Mouse (Mus musculus): ENCODE data around the gene Flot1. TPM values are rescaled to one million over a fixed set of nuclear protein-coding genes. Genes with fewer than 3 reads are reported as not detected.
A peak's percentile ranks its signal among the peaks of the same experiment; 100 is the strongest.
"Not testable (repeated sequence)": the region's sequence is repeated elsewhere in the genome, so short reads cannot be mapped to it uniquely, and the experiment has no call there.

Flot1 gene
- polyA plus RNA-seq, 1 experiment from 2014 or later: 59.9 TPM

DNA sequence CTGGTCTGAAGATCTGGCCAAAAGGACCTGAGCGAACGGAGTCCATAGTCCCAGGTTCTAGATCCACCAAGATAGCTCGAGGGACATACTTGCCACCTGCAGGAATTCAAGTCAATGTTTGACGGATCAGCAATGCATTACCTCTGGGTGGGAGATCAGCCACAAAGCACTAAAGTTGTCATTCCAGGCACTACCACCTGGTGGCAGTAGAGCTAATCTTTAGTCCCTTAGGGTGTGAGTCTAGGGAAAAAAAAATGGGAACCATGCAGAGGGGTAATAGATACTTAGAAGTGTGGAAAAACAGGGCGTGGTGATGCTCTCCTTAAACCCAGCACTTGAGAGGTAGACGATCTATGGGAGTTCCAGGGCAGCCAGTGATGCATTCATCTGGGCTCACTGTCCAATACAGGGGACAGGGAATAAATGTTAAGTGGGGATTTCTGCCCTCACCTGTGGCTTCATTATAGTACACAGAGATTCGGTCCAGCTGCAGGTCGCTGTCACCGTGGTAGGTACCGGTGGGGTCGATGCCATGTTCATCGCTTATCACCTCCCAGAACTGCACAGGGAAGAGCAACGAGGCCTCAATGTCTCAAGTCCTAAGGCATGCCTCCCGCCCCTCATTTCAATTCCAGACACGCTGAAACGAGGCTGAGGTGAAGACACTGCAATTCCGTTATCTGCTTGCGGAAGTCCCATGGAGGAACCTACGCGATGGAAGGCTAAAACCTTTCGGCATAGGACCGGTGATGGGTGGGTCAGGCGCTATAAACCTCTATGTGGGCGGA lies 13.3 kb downstream of the Flot1 start:
- Histone ChIP-seq H3K9ac (replicated peaks; ENCODE audit: low read length) (peak overlapping the region; percentile 97), H3K4me3 (replicated peaks; ENCODE audit: low read depth, low read length) (peak overlapping the region; percentile 64), H3K4me2 (ENCODE audit: low read length) (peak overlapping the region; percentile 82), H3K4me1 (ENCODE audit: control insufficient read depth, insufficient read depth, low read length) (peaks cover 28% of the 10 kb centered on the region), H3K9me3 (ENCODE audit: control insufficient read depth, low read length) (no peaks in the 10 kb centered on the region), H3K27me3 (ENCODE audit: control insufficient read depth, insufficient read depth, low read length) (no peaks in the 10 kb centered on the region), H3K27ac (replicated peaks; ENCODE audit: low read depth, low read length) (peak overlapping the region; percentile 95), H3K36me3 (ENCODE audit: control insufficient read depth, insufficient read depth, low read length) (peaks cover 54% of the 10 kb centered on the region)
- 8% methylated on average over 24 of the region's 24 CpGs for WGBS
- peak; percentile 96 for DNase-seq
- ATAC-seq (ENCODE audit: low FRiP score, low TSS enrichment): no peak

DNA sequence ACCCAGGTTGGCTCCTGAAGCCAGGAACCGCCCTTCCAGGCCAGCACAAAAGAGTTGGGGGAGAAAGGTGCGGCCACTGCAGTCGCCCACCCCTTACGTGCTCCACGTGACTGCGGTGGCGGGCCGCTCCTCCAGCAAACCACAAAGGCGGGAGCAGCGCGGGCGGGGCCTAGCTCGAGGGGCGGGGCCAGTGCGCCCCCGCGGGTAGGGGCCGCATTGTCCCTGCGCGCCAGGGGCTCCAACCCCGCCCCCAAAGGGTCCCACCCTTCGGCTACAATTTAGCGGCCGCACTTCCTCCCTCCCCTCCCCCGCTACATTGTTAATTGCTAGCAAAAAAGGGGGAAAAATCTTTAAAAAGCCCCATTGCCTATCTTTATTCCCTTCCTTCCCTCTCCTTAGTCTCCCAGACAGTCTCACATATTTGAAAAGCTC lies 14.0 kb downstream of the Flot1 start:
- H3K27me3 ChIP-seq (ENCODE audit: control insufficient read depth, insufficient read depth, low read length): no peaks in the 10 kb centered on the region
- peak overlapping the region; percentile 64 for H3K4me3 ChIP-seq (replicated peaks; ENCODE audit: low read depth, low read length)
- DNase-seq (peak; percentile 95), ATAC-seq (ENCODE audit: low FRiP score, low TSS enrichment) (peak; percentile 46)
- peak overlapping the region; percentile 95 for H3K27ac ChIP-seq (replicated peaks; ENCODE audit: low read depth, low read length)
- H3K9me3 ChIP-seq (ENCODE audit: control insufficient read depth, low read length): no peaks in the 10 kb centered on the region
- under 1% methylated on average over 24 of the region's 25 CpGs for WGBS
- peaks cover 30% of the 10 kb centered on the region for H3K4me1 ChIP-seq (ENCODE audit: control insufficient read depth, insufficient read depth, low read length)
- H3K9ac ChIP-seq (replicated peaks; ENCODE audit: low read length): peak overlapping the region; percentile 97
- peak overlapping the region; percentile 82 for H3K4me2 ChIP-seq (ENCODE audit: low read length)
- peaks cover 48% of the 10 kb centered on the region for H3K36me3 ChIP-seq (ENCODE audit: control insufficient read depth, insufficient read depth, low read length)

DNA sequence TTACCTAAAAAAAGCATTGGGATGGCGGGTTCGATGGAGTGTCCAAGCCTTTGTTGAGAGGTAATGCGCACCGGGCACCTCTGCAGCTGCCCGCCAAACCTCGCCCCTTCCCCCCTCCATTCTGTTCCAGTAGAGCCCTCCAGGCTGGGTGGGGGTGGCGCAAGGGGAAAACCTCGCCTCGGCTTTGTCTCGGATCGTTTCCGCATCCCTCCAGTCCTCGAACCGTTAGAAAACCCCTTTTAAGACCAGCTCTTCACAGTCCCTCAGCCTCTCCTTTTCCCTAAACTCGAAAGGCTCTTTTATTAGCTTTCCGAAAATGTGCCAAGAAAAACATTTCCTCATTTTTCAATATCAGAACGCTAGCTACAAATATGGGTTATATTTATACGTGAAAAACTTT lies 14.5 kb downstream of the Flot1 start:
- H3K4me1 ChIP-seq (ENCODE audit: control insufficient read depth, insufficient read depth, low read length): peaks cover 35% of the 10 kb centered on the region
- no peak; the same call in 1 of the 2 replicates for ATAC-seq (ENCODE audit: low FRiP score, low TSS enrichment)

DNA sequence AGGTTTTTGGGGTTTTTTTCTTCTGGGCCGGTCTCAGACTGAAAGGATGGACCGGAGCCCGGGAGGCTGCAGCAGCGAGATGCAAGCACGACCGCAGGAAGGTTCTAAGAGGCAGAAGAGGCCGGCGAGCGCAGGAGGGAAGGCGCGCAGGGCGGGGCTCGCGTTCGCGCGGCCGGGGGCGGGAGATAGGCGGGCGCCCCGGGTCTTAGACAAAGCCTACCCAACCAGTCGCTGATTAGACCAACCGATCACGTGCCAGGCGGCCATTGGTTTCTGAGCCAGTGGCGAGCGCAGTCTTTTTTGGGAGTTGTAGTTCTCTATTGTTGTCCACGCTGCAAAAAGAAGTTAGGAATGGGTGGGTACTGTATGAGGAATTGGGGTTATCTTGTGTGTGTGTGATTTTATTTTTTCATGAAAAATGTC lies 15.1 kb downstream of the Flot1 start, which contains the start of gene Tubb5:
Tubb5 (minus strand) TSS at position 185 of the 423 bp plus-strand sequence.
- Histone ChIP-seq H3K27me3 (ENCODE audit: control insufficient read depth, insufficient read depth, low read length) (no peaks in the 10 kb centered on the region), H3K27ac (replicated peaks; ENCODE audit: low read depth, low read length) (peak within 1 kb of the TSS; percentile 95), H3K36me3 (ENCODE audit: control insufficient read depth, insufficient read depth, low read length) (peaks cover 37% of the 10 kb centered on the region), H3K9ac (replicated peaks; ENCODE audit: low read length) (peak within 1 kb of the TSS; percentile 97), H3K4me3 (replicated peaks; ENCODE audit: low read depth, low read length) (peak within 1 kb of the TSS; percentile 64), H3K4me2 (ENCODE audit: low read length) (peak within 1 kb of the TSS; percentile 82), H3K4me1 (ENCODE audit: control insufficient read depth, insufficient read depth, low read length) (peaks cover 37% of the 10 kb centered on the region), H3K9me3 (ENCODE audit: control insufficient read depth, low read length) (no peaks in the 10 kb centered on the region)
- DNase-seq (peak; percentile 99), ATAC-seq (ENCODE audit: low FRiP score, low TSS enrichment) (peak; percentile 82)
- WGBS: under 1% methylated on average over 29 of the region's 29 CpGs

More for the DNA sequence above, 14.5 kb downstream of the Flot1 start:
- Histone ChIP-seq H3K9ac (replicated peaks; ENCODE audit: low read length) (peak overlapping the region; percentile 97), H3K36me3 (ENCODE audit: control insufficient read depth, insufficient read depth, low read length) (peaks cover 43% of the 10 kb centered on the region), H3K27ac (replicated peaks; ENCODE audit: low read depth, low read length) (peak overlapping the region; percentile 95), H3K4me2 (ENCODE audit: low read length) (peak overlapping the region; percentile 82), H3K4me3 (replicated peaks; ENCODE audit: low read depth, low read length) (peak overlapping the region; percentile 64), H3K27me3 (ENCODE audit: control insufficient read depth, insufficient read depth, low read length) (no peaks in the 10 kb centered on the region), H3K9me3 (ENCODE audit: control insufficient read depth, low read length) (no peaks in the 10 kb centered on the region)
- WGBS: 1% methylated on average over 18 of the region's 18 CpGs
- peak; percentile 78 for DNase-seq

DNA sequence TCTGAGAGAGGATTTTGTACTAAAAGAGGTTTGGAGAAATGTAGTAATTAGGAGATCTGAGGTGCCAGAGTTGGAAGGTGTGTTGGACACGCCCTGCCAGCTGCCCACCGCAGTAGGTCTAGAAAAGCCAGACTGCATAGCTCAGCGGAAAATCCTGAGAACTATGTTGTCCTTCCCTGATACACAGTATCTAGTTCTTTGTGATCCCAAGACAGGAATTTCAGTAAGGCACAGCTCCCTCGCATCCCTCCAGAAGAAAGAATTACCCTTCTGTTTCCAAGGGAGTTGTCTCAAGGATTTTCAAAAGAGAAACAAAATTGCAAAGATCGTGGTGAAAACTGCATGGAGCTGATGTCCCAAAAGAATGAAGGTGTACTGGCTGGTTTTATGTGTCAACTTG lies 15.5 kb downstream of the Flot1 start:
- WGBS: 3% methylated on average over 5 of the region's 5 CpGs
- no peak for DNase-seq

DNA sequence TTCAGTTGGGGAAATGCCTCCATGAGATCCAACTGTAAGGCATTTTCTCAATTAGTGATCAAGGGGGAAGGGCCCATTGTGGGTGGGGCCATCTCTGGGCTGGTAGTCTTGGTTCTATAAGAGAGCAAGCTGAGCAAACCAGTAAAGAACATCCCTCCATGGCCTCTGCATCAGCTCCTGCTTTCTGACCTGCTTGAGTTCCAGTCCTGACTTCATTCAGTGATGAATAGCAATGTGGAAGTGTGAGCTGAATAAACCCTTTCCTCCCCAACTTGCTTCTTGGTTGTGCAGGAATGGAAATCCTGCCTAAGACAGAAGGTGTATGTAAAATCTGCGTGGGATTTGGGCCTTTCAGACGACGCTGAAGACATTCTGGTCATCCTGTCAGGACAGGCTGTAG lies 16.0 kb downstream of the Flot1 start:
- peak overlapping the region; percentile 64 for H3K4me3 ChIP-seq (replicated peaks; ENCODE audit: low read depth, low read length)
- peak overlapping the region; percentile 86 for H3K27ac ChIP-seq (replicated peaks; ENCODE audit: low read depth, low read length)
- H3K9me3 ChIP-seq (ENCODE audit: control insufficient read depth, low read length); ATAC-seq (ENCODE audit: low FRiP score, low TSS enrichment); DNase-seq; H3K27me3 ChIP-seq (ENCODE audit: control insufficient read depth, insufficient read depth, low read length): not testable (repeated sequence)
- peaks cover 28% of the 10 kb centered on the region for H3K36me3 ChIP-seq (ENCODE audit: control insufficient read depth, insufficient read depth, low read length)
- WGBS: 52% methylated on average over 3 of the region's 3 CpGs
- peak overlapping the region; percentile 74 for H3K4me2 ChIP-seq (ENCODE audit: low read length)
- H3K9ac ChIP-seq (replicated peaks; ENCODE audit: low read length): peak overlapping the region; percentile 65; the same call in 1 of the 2 replicates
- peaks cover 32% of the 10 kb centered on the region for H3K4me1 ChIP-seq (ENCODE audit: control insufficient read depth, insufficient read depth, low read length)

More for the DNA sequence above, 15.5 kb downstream of the Flot1 start:
- Histone ChIP-seq H3K9ac (replicated peaks; ENCODE audit: low read length) (peak overlapping the region; percentile 65), H3K4me1 (ENCODE audit: control insufficient read depth, insufficient read depth, low read length) (peaks cover 37% of the 10 kb centered on the region), H3K4me2 (ENCODE audit: low read length) (peak overlapping the region; percentile 74), H3K4me3 (replicated peaks; ENCODE audit: low read depth, low read length) (peak overlapping the region; percentile 64), H3K36me3 (ENCODE audit: control insufficient read depth, insufficient read depth, low read length) (peaks cover 33% of the 10 kb centered on the region), H3K27ac (replicated peaks; ENCODE audit: low read depth, low read length) (peak overlapping the region; percentile 86), H3K27me3 (ENCODE audit: control insufficient read depth, insufficient read depth, low read length) (no peaks in the 10 kb centered on the region), H3K9me3 (ENCODE audit: control insufficient read depth, low read length) (no peaks in the 10 kb centered on the region)
- no peak for ATAC-seq (ENCODE audit: low FRiP score, low TSS enrichment)

DNA sequence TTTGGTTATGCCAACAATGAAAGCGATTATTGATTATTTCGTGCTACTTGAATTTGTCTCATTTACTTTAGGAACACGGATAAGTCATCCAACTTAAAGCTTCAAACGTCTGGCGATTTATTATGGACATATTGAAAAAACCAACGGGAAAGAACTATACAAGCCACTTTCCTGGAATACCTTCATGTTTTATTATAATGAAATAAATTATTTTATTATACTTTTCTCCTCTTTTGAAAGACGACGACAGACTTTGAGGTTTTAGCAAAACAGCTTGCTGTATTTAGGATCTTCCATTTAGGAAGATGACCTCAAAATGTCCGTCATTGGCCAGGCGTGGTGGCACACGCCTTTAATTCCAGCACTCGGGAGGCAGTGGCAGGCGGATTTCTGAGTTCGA lies 17.5 kb downstream of the Flot1 start:
- WGBS: 58% methylated on average over 14 of the region's 14 CpGs
- peak overlapping the region; percentile 69 for H3K4me2 ChIP-seq (ENCODE audit: low read length)
- peaks cover 21% of the 10 kb centered on the region for H3K4me1 ChIP-seq (ENCODE audit: control insufficient read depth, insufficient read depth, low read length)
- peak overlapping the region; percentile 76; the same call in 1 of the 2 replicates for H3K27ac ChIP-seq (replicated peaks; ENCODE audit: low read depth, low read length)
- H3K27me3 ChIP-seq (ENCODE audit: control insufficient read depth, insufficient read depth, low read length): no peaks in the 10 kb centered on the region
- peak overlapping the region; percentile 56 for H3K4me3 ChIP-seq (replicated peaks; ENCODE audit: low read depth, low read length)
- H3K9ac ChIP-seq (replicated peaks; ENCODE audit: low read length): no peak overlapping the region; the same call in 1 of the 2 replicates
- H3K9me3 ChIP-seq (ENCODE audit: control insufficient read depth, low read length): no peaks in the 10 kb centered on the region
- ATAC-seq (ENCODE audit: low FRiP score, low TSS enrichment) (no peak), DNase-seq (no peak)
- peaks cover 22% of the 10 kb centered on the region for H3K36me3 ChIP-seq (ENCODE audit: control insufficient read depth, insufficient read depth, low read length)

DNA sequence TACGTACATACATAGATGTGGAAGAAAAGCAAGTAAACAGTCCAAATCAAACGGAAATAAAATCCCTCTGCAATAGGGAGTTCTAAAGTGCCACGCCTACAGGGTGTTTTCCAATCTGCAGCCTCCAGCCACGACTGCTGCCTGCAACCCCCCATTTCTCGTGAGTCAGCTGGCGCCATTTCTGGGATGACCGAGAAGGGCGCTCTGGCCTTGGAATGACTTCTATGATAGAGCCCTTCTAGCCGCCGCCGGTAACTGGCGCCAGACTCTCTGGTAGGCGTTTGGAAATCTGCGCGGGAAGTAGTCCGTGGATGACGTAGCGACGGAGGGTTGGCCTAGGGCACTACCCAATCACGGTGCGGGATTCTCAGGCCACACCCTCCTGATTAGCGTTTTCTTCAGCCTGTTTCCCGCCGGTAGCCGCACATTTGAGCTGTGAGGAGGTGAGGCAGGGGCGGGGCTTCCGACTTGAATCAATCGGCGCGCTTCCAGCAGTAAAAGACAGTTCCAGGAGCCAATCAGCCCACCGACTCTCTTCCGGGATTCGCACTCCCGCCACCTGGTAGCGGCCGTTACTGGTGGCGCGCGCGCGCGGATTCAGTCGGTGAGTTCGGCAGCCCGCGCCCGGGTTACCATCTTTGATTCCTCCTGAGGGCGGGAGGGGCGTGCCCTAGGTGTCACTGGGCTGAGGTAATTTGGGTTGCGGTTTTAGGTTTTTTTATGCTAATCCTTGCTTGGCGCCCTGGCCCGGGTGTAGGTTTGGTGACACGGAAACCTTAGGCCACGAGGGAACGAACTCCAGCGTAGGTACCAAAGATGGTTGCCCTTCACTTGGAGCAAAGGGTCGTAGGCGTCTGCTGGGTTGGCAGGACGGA lies 18.3 kb downstream of the Flot1 start, which contains the start of gene Mdc1:
Mdc1 (plus strand) TSS at position 440 of the 875 bp plus-strand sequence.
- peaks cover 22% of the 10 kb centered on the region for H3K36me3 ChIP-seq (ENCODE audit: control insufficient read depth, insufficient read depth, low read length)
- H3K9me3 ChIP-seq (ENCODE audit: control insufficient read depth, low read length): no peaks in the 10 kb centered on the region
- H3K4me2 ChIP-seq (ENCODE audit: low read length): peak within 1 kb of the TSS; percentile 69
- peak within 1 kb of the TSS; percentile 57 for H3K9ac ChIP-seq (replicated peaks; ENCODE audit: low read length)
- peak within 1 kb of the TSS; percentile 76 for H3K27ac ChIP-seq (replicated peaks; ENCODE audit: low read depth, low read length)
- under 1% methylated on average over 59 of the region's 59 CpGs for WGBS
- H3K4me1 ChIP-seq (ENCODE audit: control insufficient read depth, insufficient read depth, low read length): peaks cover 16% of the 10 kb centered on the region
- ATAC-seq (ENCODE audit: low FRiP score, low TSS enrichment): peak; percentile 90
- DNase-seq: peak; percentile 100
- H3K27me3 ChIP-seq (ENCODE audit: control insufficient read depth, insufficient read depth, low read length): no peaks in the 10 kb centered on the region
- H3K4me3 ChIP-seq (replicated peaks; ENCODE audit: low read depth, low read length): peak within 1 kb of the TSS; percentile 56
